Mouse (Mus musculus) liver, embryonic 14.5 days (tissue): Measurements from ENCODE around the gene Gm44511. TPM values are rescaled to one million over a fixed set of nuclear protein-coding genes. Genes with fewer than 3 reads are reported as not detected.
"Not testable (repeated sequence)": the region's sequence is repeated elsewhere in the genome, so short reads cannot be mapped to it uniquely, and the experiment has no call there.

Experiments used
- ATAC-seq: fragments of 200-750 bp; cut with Nextera tagmentation; 2 replicates; pipeline ENCODE4 v1.8.0; 2017; ENCODE audit warnings: moderate number of reproducible peaks, mild to moderate bottlenecking, moderate library complexity; ENCODE audit not compliant: insufficient read depth
- DNase-seq, 3 experiments: peaks; one replicate each; pipeline ENCODE4 v3.0.0-alpha.2; 2012 to 2013; ENCODE audit warnings: low read depth in 3 of 3, low spot score in 3 of 3
- H3K27ac ChIP-seq: fragments of 300-500 bp; sonication (generic); 2 replicates; pipeline ENCODE4 v1.5.1; 2014; ENCODE audit warnings: moderate library complexity, mild to moderate bottlenecking, control low read depth, inconsistent platforms
- H3K27me3 ChIP-seq: fragments of 300-500 bp; sonication (generic); 2 replicates; pipeline ENCODE4 v1.6.1; 2014; ENCODE audit warnings: mild to moderate bottlenecking, low read length, moderate library complexity; ENCODE audit not compliant: control insufficient read depth, insufficient read depth
- H3K36me3 ChIP-seq: fragments of 300-500 bp; sonication (generic); replicated peaks from 2 replicates; pipeline ENCODE4 v1.6.1; 2014; ENCODE audit warnings: low read depth; ENCODE audit not compliant: control insufficient read depth, insufficient read depth
- H3K4me1 ChIP-seq, 2 experiments: fragments of 200-500 bp in 1 of 2; fragments of 300-500 bp in 1 of 2; sonication (generic) in 1 of 2; replicated peaks; 2 replicates each; pipeline ENCODE4 v1.6.1; 2012 to 2014; ENCODE audit warnings: antibody characterized with exemption in 1 of 2, inconsistent platforms in 1 of 2, low read length in 1 of 2; ENCODE audit not compliant: control insufficient read depth in 2 of 2, insufficient read depth in 2 of 2
- H3K4me2 ChIP-seq: fragments of 300-500 bp; sonication (generic); 2 replicates; pipeline ENCODE4 v1.6.1; 2014; ENCODE audit warnings: low read depth, mild to moderate bottlenecking, control low read depth, moderate library complexity
- H3K4me3 ChIP-seq, 2 experiments: fragments of 200-500 bp in 1 of 2; fragments of 300-500 bp in 1 of 2; sonication (generic) in 1 of 2; 2 replicates each; pipeline ENCODE4 v1.5.1; 2012 to 2014; ENCODE audit warnings: low read depth in 2 of 2, low read length in 2 of 2, mild to moderate bottlenecking in 2 of 2, control low read depth in 1 of 2, inconsistent platforms in 1 of 2, moderate library complexity in 1 of 2; ENCODE audit not compliant: insufficient read depth in 1 of 2
- H3K9ac ChIP-seq: fragments of 300-500 bp; sonication (generic); replicated peaks from 2 replicates; pipeline ENCODE4 v1.6.1; 2014; ENCODE audit warnings: mild to moderate bottlenecking, control low read depth, moderate library complexity
- H3K9me3 ChIP-seq: fragments of 300-500 bp; sonication (generic); 2 replicates; pipeline ENCODE4 v1.6.1; 2016; ENCODE audit warnings: low read length, mixed read lengths; ENCODE audit not compliant: control insufficient read depth
- CTCF ChIP-seq: IDR thresholded peaks from 2 replicates; pipeline ENCODE4 v1.5.1; 2016; ENCODE audit warnings: antibody characterized with exemption, low read depth, control low read depth
- EP300 ChIP-seq: IDR thresholded peaks from 2 replicates; pipeline ENCODE4 v1.6.1; 2016; ENCODE audit warnings: antibody characterized with exemption, low read depth
- WGBS: fragments of 180-500 bp; shearing (Covaris S2); extraction: QIAGEN DNeasy Blood & Tissue Kit; methylation state at CpG from one replicate; pipeline ENCODE4 v1.1.7; 2014; ENCODE audit not compliant: insufficient replicate concordance; 5-methylcytosine and 5-hydroxymethylcytosine counted together
- polyA plus RNA-seq, 2 experiments: library from polyadenylated mRNA; depleted of rRNA in 1 of 2; stranded (reverse) in 1 of 2; unstranded in 1 of 2; fragments of >200 nt; fragmentation: Nextera tagmentation in 1 of 2; extraction: Ambion mirVana in 1 of 2; gene quantifications; 2 replicates each; pipeline versions ENCODE4 v1.2.1 to v1.2.3; 2012 to 2014

Gene Gm44511
- polyA plus RNA-seq, 2 experiments, result not detected

- ATAC-seq (no peak), DNase-seq (no peak)
- Histone ChIP-seq H3K4me2 (peak overlapping the region; percentile 9), H3K9me3 (no peaks in the 10 kb centered on the region), H3K4me3 (no peak overlapping the region), H3K36me3 (no peaks in the 10 kb centered on the region), H3K4me1 (peaks cover 0 to 9% of the 10 kb centered on the region in 2 experiments; a peak in 1 of 4 replicates), H3K27me3 (no peaks in the 10 kb centered on the region), H3K9ac (no peak overlapping the region), H3K27ac (no peak overlapping the region)
- TF ChIP-seq EP300, result no peak
- no peak for TF ChIP-seq CTCF
- WGBS, result 73% methylated on average over 5 of the region's 5 CpGs
Observed at GRCm38 (mm10) chr6:128759221-128759950, 66.7 kb downstream of the Gm44511 start.

- ATAC-seq, result 0 out of 2 replicates have a peak, but pooled peaks have one; percentile 4
- not testable (repeated sequence) for H3K4me3 ChIP-seq, H3K27ac ChIP-seq, H3K4me1 ChIP-seq, H3K9ac ChIP-seq, DNase-seq, H3K4me2 ChIP-seq, H3K9me3 ChIP-seq, H3K36me3 ChIP-seq, H3K27me3 ChIP-seq
- WGBS, result 30% methylated on average over 4 of the region's 4 CpGs
Observed at GRCm38 (mm10) chr6:128755402-128755763, 70.7 kb downstream of the Gm44511 start.

- peak; percentile 49 for ATAC-seq
- H3K9ac ChIP-seq, H3K4me1 ChIP-seq, H3K27me3 ChIP-seq, H3K4me2 ChIP-seq, H3K36me3 ChIP-seq, DNase-seq, H3K27ac ChIP-seq, H3K4me3 ChIP-seq, H3K9me3 ChIP-seq: not testable (repeated sequence)
- 56% methylated on average over 12 of the region's 12 CpGs for WGBS
Observed at GRCm38 (mm10) chr6:128754748-128755401, 71.2 kb downstream of the Gm44511 start.

- peak; percentile 50 for ATAC-seq
Observed at GRCm38 (mm10) chr6:128754265-128754664, 71.8 kb downstream of the Gm44511 start.

GRCm38 (mm10) chr6:128753610-128754224 is 72.4 kb downstream of the Gm44511 start:
- 28% methylated on average over 7 of the region's 8 CpGs for WGBS
- ATAC-seq, result peak; percentile 75
- peak; percentile 79 for TF ChIP-seq CTCF
- not testable (repeated sequence) for H3K9ac ChIP-seq, H3K36me3 ChIP-seq, H3K27me3 ChIP-seq, H3K9me3 ChIP-seq, H3K4me1 ChIP-seq, H3K27ac ChIP-seq, DNase-seq, H3K4me3 ChIP-seq, H3K4me2 ChIP-seq

More at GRCm38 (mm10) chr6:128754265-128754664, 71.8 kb downstream of the Gm44511 start:
- H3K9me3 ChIP-seq, H3K27ac ChIP-seq, H3K4me3 ChIP-seq, DNase-seq, H3K36me3 ChIP-seq, H3K27me3 ChIP-seq, H3K9ac ChIP-seq, H3K4me2 ChIP-seq, H3K4me1 ChIP-seq: not testable (repeated sequence)
- 15% methylated on average over 10 of the region's 10 CpGs for WGBS

- H3K4me2 ChIP-seq, H3K4me3 ChIP-seq, ATAC-seq, H3K4me1 ChIP-seq, H3K9me3 ChIP-seq, DNase-seq, H3K36me3 ChIP-seq, H3K27ac ChIP-seq, H3K27me3 ChIP-seq, H3K9ac ChIP-seq: not testable (repeated sequence)
- 64% methylated on average over 6 of the region's 6 CpGs for WGBS
Observed at GRCm38 (mm10) chr6:128747006-128747405, 79.1 kb downstream of the Gm44511 start.
